Mouse (Mus musculus): Measurements from ENCODE around the gene Cradd. TPM values are rescaled to one million over a fixed set of nuclear protein-coding genes. Genes with fewer than 3 reads are reported as not detected.
A peak's percentile ranks its signal among the peaks of the same experiment; 100 is the strongest.

Cradd gene
- polyA plus RNA-seq, 3 experiments from 2014 or later: 20.8 to 32.2 (median 28.9) TPM

DNA sequence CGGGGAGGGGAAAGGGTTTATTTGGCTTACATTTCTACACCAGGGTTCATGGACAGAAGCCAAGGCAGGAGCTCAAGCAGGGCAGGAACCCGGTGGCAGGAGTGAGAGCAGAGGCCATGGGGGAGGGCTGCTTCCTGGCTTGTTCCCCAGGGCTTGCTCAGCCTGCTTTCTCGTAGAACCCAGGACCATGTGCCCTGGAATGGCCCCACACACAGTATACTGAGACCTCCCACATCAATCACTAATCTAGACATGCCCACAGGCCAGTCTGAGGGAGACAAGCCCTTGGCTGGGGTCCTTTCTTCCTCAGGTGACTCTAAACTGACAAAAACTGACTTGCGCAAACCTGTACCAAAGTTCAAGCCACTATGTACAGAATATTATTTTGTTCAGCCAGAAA, 19.7 kb downstream of the Cradd start:
- no peak for ATAC-seq

- ATAC-seq: peak; percentile 23
Observed at GRCm38 (mm10) chr10:95302211-95303163, 21.4 kb downstream of the Cradd start.

GRCm38 (mm10) chr10:95300178-95300793, 23.6 kb downstream of the Cradd start:
- ATAC-seq: no peak

DNA sequence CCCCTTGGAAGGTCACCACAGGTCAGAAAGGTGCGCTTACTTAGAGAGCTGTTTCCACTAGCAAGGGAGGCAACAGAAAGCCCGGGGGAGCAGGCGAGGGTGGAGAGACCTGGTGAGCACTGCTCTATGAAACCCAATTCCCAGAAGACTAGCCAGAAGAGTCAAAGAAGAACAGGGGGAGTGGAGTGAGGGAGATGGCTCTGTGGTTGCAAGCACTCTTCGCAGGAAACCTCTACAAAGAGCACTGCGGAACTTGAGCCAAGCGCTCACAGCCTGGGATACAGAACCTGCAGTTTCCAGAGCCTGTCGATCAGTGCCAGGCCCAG, 24.2 kb downstream of the Cradd start:
- ATAC-seq: peak; percentile 44

DNA sequence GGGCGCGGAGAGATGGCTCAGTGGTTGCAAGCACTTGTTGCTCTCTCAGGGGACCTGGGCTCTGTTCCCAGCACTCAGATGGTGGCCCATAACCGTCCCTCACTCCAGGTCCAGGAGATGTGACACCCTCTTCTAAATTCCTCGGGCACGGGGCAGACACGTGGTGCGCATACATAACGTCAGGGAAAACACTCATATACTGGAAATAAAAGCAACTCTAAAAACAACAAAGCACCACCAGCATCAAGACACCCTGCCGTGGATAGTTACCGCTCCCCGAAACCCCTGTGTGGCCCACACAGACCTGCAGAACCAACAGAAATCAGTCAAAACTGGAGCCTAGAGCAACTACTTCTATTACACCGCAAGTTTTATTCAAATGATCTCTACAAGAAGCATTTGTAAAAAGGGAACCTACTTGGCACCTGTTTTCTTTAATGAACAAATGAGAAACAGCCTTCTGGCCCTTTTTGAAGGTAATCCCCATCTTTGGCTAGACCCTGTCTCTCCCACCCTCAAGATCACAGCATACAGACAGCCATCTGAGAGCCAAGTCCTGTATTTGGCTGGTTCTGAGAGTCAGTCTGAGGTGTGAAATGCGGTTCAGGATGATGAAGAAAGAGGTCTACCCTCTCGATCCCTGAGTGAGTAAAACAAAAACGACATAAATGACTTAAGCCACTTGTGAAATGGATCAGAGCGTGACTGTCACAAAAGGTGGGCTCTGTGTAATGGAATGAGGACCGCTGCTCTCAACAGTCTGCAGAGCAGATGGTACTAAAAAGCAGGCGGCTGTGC, 24.7 kb downstream of the Cradd start:
- ATAC-seq: no peak

GRCm38 (mm10) chr10:95298504-95298903, 25.4 kb downstream of the Cradd start:
- no peak for ATAC-seq

- no peak for ATAC-seq
Observed at GRCm38 (mm10) chr10:95297690-95298104, 26.2 kb downstream of the Cradd start.

DNA sequence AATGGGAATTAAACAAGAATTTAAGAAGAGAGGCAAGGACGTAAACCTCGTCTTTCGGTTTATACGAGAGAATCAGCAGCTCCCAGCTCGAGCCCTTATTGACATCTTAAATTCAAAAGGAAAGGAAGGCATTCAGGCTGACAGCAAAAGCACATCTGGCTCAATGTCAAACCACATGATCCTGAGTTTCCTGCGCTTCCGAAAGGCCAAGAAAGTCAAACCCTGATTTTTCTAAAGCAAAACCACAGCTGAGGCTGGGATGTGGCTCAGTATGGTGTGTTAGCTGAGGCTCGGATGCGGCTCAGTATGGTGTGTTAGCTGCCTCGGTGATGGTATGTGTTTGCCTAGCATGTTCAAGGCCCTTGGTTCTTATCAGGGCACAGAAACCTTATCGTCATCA, 26.9 kb downstream of the Cradd start:
- no peak for ATAC-seq

DNA sequence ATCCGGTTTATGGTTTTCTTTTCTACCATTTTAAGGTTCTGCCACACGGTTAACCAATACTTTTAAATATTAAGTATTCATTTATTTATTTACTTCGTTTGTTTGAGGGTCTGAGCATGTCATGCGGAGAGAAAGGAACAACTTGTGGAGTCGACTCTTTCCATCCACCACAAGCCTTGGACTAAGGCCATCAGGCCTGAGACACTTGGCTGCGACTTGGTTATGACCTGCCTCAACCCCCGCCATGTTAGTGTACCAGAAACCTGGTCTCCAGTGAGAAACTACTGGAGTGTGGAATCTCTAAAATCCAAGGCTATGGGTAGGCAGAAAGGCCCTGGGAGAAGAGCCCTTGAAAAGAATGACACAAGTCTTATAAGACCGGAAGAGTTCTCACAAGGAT, 30.7 kb downstream of the Cradd start:
- no peak for ATAC-seq

DNA sequence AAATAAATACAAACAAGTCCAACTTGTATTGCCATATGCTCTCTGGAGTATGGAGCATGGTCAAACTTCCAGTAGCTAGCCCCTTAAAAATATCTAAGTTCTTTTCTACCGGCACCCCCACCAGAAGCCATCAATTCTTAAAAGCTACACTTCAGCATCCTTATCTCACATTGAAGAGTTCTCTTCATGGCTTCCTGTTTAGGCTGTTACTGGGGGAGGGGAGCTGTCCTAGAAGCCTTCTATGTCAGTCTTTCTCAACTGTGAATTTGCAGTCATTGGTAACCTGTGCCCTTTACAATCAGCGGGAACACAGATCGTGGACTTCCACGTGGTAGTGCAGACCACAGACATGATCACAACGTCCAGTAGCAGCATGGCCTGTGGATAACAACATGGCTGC, 31.7 kb downstream of the Cradd start:
- no peak for ATAC-seq

GRCm38 (mm10) chr10:95291133-95291876, 32.6 kb downstream of the Cradd start:
- no peak for ATAC-seq

DNA sequence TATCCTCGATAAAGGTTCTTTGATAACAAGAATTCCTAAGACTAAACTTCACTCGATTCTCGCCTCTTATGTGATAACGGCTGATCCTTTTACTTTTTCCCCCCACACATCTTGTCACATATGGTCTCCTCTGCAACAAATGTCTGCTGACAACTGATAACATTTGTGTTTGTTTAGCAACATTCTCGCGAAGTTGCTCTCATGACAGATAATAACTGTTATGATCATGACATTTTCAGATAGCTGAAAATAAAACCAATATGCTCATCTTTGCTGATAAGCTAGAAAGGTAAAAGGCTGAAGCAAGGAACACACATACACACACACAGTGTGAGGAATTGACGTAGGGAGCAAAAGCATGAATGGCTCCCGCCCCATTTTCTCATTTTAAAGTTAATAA, 34.1 kb downstream of the Cradd start:
- ATAC-seq: no peak

- ATAC-seq: no peak
Observed at GRCm38 (mm10) chr10:95288206-95288605, 35.7 kb downstream of the Cradd start.

DNA sequence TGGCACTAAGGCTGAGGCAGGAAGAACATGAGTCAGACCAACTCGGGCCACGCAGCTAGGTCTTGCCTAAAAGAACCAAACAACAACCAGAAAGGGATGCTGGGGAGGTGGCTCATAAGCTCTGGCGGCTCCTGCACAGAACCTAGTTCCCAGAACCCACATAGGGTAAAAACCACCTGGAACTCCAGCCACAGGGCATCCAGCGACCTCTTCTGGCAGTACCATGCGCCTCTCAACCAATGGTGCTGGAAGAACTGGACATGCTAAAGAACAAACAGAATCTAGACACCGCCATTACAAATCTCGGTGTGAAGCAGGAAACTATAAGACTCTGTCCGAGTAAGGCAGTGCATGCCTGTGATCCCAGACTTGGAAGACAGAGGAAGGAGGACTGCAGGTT, 36.6 kb downstream of the Cradd start:
- ATAC-seq: no peak

- ATAC-seq: peak; percentile 67
Observed at GRCm38 (mm10) chr10:95283434-95283833, 40.5 kb downstream of the Cradd start.

DNA sequence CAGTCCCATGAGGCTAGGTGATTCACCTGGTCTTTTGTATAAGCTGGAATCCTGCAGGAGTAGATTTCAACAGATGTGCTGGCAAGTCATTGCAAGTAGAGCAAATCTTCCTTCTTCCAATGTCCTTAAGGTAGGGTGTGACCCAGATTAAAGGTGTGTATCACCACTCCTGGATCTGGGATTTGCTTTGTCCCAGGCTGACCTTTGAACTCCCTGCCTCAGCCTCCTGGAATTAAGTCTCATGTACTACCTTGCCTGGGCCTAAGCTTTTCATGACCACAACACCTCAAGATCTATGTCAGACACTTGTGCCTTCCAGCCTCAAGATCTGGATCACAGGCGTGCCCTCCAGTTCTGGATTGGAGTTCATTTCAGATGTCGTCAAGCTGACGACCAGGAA, 41.9 kb downstream of the Cradd start:
- no peak for ATAC-seq

DNA sequence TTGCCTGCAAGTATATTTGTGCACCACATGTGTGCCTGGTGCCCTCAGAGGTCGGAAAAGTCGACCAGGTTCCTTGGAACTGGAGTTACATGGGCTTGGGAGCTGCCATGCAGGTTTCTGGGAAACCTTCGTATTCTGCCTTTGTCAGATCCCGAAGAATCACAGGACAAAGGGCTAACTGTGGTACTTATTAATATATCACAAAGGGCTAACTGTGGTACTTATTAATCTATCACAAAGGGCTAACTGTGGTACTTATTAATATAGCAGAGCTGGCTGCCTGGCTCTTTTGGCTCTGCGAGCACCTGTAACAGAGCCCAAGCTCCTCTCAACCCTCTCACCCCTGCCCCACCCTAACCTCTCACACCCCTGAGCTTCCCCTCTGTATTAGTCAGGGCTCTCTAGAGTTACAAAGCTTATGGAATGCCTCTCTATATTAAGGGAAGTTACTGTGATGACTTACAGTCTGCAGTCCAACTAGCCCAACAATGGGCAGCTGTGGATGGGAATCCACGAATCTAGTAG, 42.4 kb downstream of the Cradd start:
- no peak for ATAC-seq

GRCm38 (mm10) chr10:95280327-95280726, 43.6 kb downstream of the Cradd start:
- no peak for ATAC-seq

DNA sequence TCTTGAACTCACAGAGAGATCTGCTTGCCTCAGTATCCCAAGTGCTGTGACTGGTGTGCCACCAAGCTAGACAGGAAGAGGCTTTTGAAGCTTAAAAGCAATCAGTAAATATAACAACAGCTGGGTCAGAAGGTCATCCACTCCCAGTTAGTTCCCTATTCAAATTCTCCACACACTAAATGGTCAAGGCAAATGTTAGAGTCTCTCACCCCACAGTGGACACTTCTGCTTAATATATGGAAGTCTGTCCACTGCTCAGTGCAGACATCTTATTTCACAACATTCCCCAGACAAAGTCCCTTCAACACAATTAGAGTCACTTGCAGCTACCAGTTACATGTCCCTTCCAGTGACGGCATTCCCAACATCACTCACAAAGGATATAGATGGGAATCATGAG, 44.5 kb downstream of the Cradd start:
- no peak for ATAC-seq

DNA sequence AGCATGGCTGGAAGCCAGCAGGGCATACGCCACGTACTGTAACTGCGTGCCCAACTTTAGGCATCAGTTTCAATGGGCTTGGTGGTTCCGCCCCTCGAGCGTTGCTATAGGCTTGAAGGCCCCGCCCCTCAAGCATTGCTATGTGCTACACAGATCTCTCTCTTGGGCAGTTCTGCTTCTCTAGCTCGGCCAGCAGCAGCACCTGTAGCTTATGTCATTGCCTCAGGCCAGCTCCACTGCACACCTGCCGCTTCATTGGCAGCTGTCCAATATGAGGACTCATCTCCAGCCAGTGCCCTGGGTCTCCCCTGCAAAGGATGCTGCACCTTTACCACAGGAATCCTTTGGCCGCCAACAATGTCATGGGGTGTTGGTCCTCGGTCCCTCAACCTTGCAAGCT, 45.8 kb downstream of the Cradd start:
- no peak for ATAC-seq

GRCm38 (mm10) chr10:95275488-95275887, 48.4 kb downstream of the Cradd start:
- ATAC-seq: no peak

DNA sequence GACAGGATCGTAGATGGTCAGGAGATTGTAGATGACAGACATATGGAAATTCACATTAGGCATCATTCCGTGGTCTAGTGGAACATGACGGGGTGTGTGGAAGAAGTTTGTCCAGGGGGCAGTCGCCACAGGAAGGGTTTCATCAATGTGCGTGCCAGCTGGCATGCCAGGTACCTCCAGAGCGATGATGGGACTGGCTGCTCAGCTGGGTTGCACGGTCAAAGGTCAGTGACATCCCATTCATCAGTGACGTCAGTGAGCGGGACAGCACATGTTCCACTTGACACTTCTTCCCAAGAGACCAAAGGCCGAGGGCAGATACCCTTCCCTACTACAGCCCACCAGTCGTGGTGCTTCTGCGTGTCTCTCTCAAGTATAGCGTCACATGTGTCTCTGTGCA, 50.7 kb downstream of the Cradd start:
- ATAC-seq: no peak

Measured in inflammation-experienced regulatory T-cells, adult 6 months (primary cell).